Mouse (Mus musculus) liver, embryonic 13.5 days (tissue): ENCODE results near the gene Nhp2. TPM values are rescaled to one million over a fixed set of nuclear protein-coding genes. Genes with fewer than 3 reads are reported as not detected.

ENCODE experiments used
- ATAC-seq: fragments of 200-750 bp; cut with Nextera tagmentation; 2 replicates; pipeline ENCODE4 v1.8.0; 2017; ENCODE audit warnings: low read depth, mild to moderate bottlenecking, moderate number of reproducible peaks, moderate library complexity
- DNase-seq: peaks from one replicate; pipeline ENCODE4 v3.0.0; 2022
- H3K27ac ChIP-seq: fragments of 300-500 bp; sonication (generic); 2 replicates; pipeline ENCODE4 v1.5.1; 2015; ENCODE audit warnings: moderate library complexity, mild to moderate bottlenecking, inconsistent platforms
- H3K27me3 ChIP-seq: fragments of 300-500 bp; sonication (generic); 2 replicates; pipeline ENCODE4 v1.6.1; 2015; ENCODE audit warnings: mild to moderate bottlenecking, inconsistent platforms
- H3K36me3 ChIP-seq: fragments of 300-500 bp; sonication (generic); 2 replicates; pipeline ENCODE4 v1.6.1; 2015; ENCODE audit warnings: mild to moderate bottlenecking, inconsistent platforms
- H3K4me1 ChIP-seq: fragments of 300-500 bp; sonication (generic); replicated peaks from 2 replicates; pipeline ENCODE4 v1.6.1; 2015; ENCODE audit warnings: inconsistent platforms
- H3K4me2 ChIP-seq: fragments of 300-500 bp; sonication (generic); 2 replicates; pipeline ENCODE4 v1.6.1; 2015; ENCODE audit warnings: inconsistent platforms, mild to moderate bottlenecking, moderate library complexity
- H3K4me3 ChIP-seq: fragments of 300-500 bp; sonication (generic); replicated peaks from 2 replicates; pipeline ENCODE4 v1.5.1; 2015; ENCODE audit warnings: mild to moderate bottlenecking, inconsistent platforms
- H3K9ac ChIP-seq: fragments of 300-500 bp; sonication (generic); 2 replicates; pipeline ENCODE4 v1.6.1; 2015; ENCODE audit warnings: mild to moderate bottlenecking, inconsistent platforms
- H3K9me3 ChIP-seq: fragments of 300-500 bp; sonication (generic); replicated peaks from 2 replicates; pipeline ENCODE4 v1.6.1; 2016; ENCODE audit warnings: inconsistent platforms
- WGBS: fragments of 180-500 bp; shearing (Covaris S2); methylation state at CpG from one replicate; pipeline ENCODE4 v1.1.7; 2015; ENCODE audit not compliant: insufficient replicate concordance; 5-methylcytosine and 5-hydroxymethylcytosine counted together
- polyA plus RNA-seq: library from polyadenylated mRNA; unstranded; fragments of >200 nt; fragmentation: Nextera tagmentation; extraction: Ambion mirVana; gene quantifications from 2 replicates; pipeline ENCODE4 v1.2.1, GENCODE M21; 2015

The Nhp2 gene
- polyA plus RNA-seq, 1 experiment from 2014 or later: 203 TPM

DNA sequence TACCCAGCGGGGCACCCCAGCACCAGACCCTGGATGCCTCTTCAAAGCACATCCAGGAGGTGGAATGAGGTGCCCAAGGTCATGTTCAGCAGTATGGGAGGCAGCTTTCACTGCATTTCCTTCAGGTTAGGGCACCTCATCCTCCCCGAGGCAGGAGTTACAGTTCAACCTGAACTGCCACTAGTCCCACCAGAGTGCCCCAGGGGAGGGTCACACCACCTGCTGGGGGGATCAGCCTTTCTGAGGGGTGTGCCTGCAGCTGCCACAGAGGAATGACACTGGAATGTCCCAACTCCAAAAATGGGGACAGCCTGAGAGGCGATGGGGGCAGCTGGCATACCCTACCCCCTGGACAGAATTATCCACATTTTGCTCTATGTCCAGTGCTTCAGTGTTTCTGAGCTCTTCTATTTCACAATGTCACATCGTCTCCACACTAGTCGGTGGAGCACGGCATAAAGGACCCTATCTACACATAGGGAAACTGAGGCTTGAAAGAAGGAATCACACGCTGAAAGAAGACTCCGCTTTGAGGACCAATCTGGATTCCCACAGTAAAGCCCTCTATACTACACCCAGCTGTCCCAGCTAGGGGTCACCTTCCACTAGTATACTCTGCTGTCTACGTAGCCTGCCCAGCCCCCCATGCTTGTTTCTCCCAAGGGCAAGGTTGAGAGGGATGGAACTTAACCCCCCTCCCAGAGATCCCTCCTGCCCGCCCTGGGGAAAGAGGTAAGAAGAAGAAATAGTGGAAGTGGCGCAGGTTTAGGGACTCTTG is 29.8 kb downstream of the Nhp2 start:
- ATAC-seq (no peak), DNase-seq (no peak)
- Histone ChIP-seq H3K36me3 (0 out of 2 replicates have a peak, but pooled peaks cover 3% of the 10 kb centered on the region), H3K27ac (no peak overlapping the region), H3K4me2 (peak overlapping the region; percentile 81), H3K4me1 (peaks cover 35% of the 10 kb centered on the region), H3K27me3 (peaks cover 58% of the 10 kb centered on the region), H3K9ac (peak overlapping the region; percentile 68; the same call in 1 of the 2 replicates), H3K9me3 (no peaks in the 10 kb centered on the region), H3K4me3 (peak overlapping the region; percentile 66)
- 32% methylated on average over 11 of the region's 11 CpGs for WGBS

DNA sequence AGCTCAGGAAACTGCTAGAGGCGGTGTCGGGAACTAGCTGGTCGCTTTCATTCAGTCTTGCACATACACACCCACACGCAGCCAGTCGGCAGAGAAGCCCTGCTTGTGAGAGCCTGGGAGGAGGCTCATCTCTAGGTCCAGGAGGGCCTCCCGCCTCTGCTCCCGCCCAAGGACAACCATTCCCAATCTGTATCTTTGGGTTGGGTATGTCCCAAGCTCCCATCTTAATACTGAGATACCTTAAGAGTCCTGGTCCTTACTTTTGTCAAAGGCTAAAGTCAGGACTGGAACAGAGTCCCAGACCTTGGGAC is 30.3 kb downstream of the Nhp2 start:
- H3K4me3 ChIP-seq: peak overlapping the region; percentile 66
- no peak for DNase-seq
- 8% methylated on average over 7 of the region's 7 CpGs for WGBS
- no peak overlapping the region for H3K27ac ChIP-seq
- no peaks in the 10 kb centered on the region for H3K9me3 ChIP-seq
- H3K4me2 ChIP-seq: peak overlapping the region; percentile 81
- ATAC-seq: no peak
- 0 out of 2 replicates have a peak, but pooled peaks cover 2% of the 10 kb centered on the region for H3K36me3 ChIP-seq
- H3K9ac ChIP-seq: peak overlapping the region; percentile 68
- H3K4me1 ChIP-seq: peaks cover 35% of the 10 kb centered on the region
- peaks cover 58% of the 10 kb centered on the region for H3K27me3 ChIP-seq

DNA sequence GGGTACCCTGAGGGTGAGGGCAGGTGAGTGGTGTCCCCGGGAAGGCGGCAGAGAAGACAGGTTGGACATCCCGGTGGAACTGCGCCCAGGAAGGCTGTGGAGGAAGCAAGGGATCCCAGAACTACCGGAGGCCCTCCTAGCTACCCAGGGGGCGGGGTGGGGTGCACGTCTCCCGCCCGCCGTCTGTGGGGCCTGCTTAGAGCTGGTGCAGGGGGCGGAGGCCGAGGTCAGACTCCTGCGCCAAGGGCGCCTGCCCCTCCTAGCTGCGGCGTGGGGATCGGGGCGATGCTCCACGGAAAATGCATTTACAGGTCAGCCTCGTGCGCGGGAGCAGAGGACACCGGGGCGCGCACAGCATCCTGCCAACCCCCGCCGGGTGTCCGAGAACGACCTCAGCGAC is 30.7 kb downstream of the Nhp2 start:
- peaks cover 57% of the 10 kb centered on the region for H3K27me3 ChIP-seq
- ATAC-seq (peak; percentile 36), DNase-seq (no peak)
- WGBS: under 1% methylated on average over 30 of the region's 30 CpGs
- no peaks in the 10 kb centered on the region for H3K9me3 ChIP-seq
- peak overlapping the region; percentile 68 for H3K9ac ChIP-seq
- no peak overlapping the region for H3K27ac ChIP-seq
- H3K4me3 ChIP-seq: peak overlapping the region; percentile 66
- peaks cover 35% of the 10 kb centered on the region for H3K4me1 ChIP-seq
- peak overlapping the region; percentile 81 for H3K4me2 ChIP-seq
- no peaks in the 10 kb centered on the region for H3K36me3 ChIP-seq

DNA sequence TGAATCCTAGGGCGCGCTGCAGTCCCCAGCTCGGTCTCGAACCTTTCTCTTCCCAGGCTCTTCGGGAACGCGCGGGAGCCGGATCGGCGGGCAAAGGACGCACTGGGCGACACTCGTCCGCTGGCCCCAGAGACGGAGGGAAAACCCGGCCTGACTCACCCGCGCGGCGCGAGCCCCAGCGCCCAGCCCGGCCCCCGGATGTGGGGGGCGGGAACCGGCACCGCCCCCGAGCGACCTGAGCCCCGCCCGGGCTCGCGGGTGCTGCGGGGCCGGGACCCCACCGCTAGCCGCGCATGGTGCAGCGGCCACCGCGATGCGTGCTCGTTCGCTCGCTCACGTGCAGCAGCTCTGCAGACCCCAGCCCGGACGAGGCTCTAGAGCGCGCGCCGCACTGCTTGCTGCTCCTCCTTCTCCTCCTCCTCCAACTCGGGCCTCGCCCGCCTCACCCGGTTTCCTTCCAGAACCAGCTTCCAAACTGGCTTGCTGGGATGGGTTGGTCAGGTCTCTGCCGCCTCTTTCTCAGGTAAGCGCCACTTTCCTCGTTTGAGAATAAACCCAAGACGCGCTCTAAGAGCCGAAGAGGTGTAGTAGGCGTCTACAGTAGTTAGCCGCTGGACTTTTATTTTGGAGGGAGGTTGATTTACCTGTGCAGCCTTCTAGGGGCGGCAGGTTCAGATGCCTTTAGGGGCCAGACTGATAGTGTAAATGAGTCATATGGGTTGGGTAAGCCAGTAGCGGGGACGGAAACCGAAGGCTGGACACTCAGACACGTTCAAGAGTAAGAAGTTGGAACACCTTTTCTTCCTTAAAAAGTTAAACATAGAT is 31.4 kb downstream of the Nhp2 start, which contains the start of the genes N4bp3 and D930048N14Rik:
TSS of gene N4bp3 (minus strand) at position 152 of the 825 bp plus-strand sequence.
TSS of gene D930048N14Rik (plus strand) at position 264 of the 825 bp plus-strand sequence.
- H3K4me2 ChIP-seq: peak within 1 kb of the TSS; percentile 81
- no peaks in the 10 kb centered on the region for H3K36me3 ChIP-seq
- H3K4me3 ChIP-seq: peak within 1 kb of the TSS; percentile 66
- peak within 1 kb of the TSS; percentile 68 for H3K9ac ChIP-seq
- peaks cover 35% of the 10 kb centered on the region for H3K4me1 ChIP-seq
- no peak within 1 kb of the TSS for H3K27ac ChIP-seq
- WGBS: under 1% methylated on average over 70 of the region's 70 CpGs
- H3K27me3 ChIP-seq: peaks cover 54% of the 10 kb centered on the region
- H3K9me3 ChIP-seq: no peaks in the 10 kb centered on the region
- DNase-seq: peak; percentile 30
- ATAC-seq: peak; percentile 57

DNA sequence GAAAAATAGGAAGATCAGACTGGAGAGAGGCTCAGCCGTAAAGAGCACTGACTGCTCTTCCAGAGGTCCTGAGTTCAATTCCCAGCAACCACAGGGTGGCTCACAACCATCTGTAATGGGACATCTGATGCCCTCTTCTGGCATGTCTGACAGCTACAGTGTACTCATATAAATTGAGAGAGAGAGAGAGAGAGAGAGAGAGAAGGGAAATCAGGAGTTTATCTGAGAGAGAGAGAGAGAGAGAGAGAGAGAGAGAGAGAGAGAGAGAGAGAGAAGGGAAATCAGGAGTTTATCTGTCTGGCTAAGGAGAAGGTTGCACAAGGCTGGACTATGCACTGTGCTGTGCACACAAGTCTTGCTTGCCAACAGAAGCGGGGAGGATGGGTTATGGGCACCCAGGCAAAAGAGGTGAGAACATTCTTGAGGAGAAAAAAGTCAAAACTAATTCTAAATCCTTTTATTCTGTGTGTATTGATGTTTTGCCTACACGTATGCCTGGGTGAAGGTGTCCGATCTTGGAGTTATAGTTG is 33.4 kb downstream of the Nhp2 start:
- Histone ChIP-seq H3K4me3 (no peak overlapping the region), H3K27ac (no peak overlapping the region), H3K9ac (no peak overlapping the region), H3K4me2 (no peak overlapping the region), H3K36me3 (no peaks in the 10 kb centered on the region), H3K27me3 (peaks cover 52% of the 10 kb centered on the region), H3K4me1 (peaks cover 26% of the 10 kb centered on the region), H3K9me3 (no peaks in the 10 kb centered on the region)
- WGBS: 69% methylated on average over 4 of the region's 4 CpGs
- no peak for DNase-seq
- no peak for ATAC-seq

DNA sequence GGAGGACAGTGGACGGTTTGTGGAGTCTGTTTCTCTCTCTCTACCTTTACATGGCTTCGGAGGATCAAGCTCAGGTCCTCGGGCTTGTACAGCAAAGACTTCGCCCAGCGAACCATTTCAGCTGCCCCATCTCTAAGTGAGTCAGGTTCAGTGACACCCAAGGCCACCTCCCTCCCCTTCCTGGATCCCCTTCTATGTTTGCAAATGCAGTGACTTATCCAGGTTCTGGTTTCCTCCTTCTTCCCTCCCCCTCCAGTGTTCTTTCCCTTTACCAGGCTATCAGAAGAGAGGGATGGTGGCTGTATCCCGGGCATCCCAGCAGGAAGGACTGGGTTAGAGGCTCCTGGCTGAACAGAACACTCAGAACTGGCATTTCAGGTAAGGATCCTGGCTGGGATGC is 34.2 kb downstream of the Nhp2 start:
- Histone ChIP-seq H3K36me3 (no peaks in the 10 kb centered on the region), H3K4me2 (no peak overlapping the region), H3K9me3 (no peaks in the 10 kb centered on the region), H3K4me3 (no peak overlapping the region), H3K27ac (no peak overlapping the region), H3K9ac (no peak overlapping the region), H3K27me3 (peaks cover 45% of the 10 kb centered on the region), H3K4me1 (peaks cover 29% of the 10 kb centered on the region)
- 76% methylated on average over 6 of the region's 6 CpGs for WGBS
- ATAC-seq: no peak
- DNase-seq: no peak

DNA sequence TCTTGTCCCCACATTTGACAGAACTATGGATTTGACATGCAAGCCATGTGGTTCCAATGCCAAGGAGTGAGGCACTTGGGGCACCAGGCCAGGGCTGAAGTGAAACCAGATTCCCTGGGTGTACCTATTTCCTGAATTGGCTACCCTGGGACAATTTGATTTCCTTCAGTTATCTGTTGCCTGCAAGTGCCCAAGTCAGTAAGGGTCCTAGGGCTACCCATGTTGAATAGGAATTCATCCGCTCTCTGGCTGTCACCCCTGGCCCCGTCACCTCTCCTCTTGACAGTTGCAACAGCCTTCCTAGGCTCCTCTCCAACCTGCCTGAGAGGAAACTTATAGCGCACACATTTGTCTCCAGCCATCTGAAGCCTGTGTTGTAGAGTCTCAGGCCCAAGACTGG is 35.4 kb downstream of the Nhp2 start:
- Histone ChIP-seq H3K9me3 (no peaks in the 10 kb centered on the region), H3K4me3 (no peak overlapping the region), H3K36me3 (no peaks in the 10 kb centered on the region), H3K27me3 (peaks cover 34% of the 10 kb centered on the region), H3K4me1 (peaks cover 23% of the 10 kb centered on the region), H3K4me2 (no peak overlapping the region), H3K9ac (no peak overlapping the region), H3K27ac (no peak overlapping the region)
- DNase-seq (no peak), ATAC-seq (no peak)
- WGBS: 87% methylated on average over 3 of the region's 3 CpGs

DNA sequence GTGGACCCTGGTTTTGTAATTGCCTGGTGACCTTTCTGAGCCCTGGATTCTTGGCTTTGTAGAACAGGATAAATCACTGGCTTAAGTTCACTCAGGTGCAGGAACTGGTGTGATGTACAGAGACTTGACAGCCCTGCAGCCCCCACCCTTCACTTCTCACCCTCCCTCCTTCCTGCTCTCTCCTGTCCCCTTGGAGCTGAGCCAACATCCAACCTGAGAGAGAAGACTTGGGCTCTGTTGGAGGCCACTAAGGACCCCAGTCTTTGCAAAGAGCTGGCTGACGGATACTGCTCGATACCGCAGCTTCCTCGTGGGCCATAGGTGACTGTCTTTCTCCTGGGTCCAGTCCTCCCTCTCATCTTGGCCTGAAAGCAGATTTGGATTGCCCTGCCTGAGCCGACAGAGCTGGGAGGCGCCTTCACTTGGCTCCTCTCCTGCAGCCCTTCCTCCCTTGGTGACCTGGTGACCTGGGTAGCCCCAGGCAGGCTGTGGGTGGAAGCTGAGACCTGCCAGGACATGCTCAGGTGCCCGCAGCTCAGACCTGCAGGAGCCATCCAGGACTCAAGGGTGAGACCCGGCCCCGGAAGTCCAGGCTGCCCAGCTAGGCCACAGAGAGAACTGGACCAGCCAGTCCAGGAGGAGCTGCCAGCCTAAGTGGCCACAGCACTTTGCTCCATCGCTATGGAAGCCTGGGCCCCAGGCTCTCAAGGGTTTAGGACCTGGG is 37.4 kb downstream of the Nhp2 start:
- Histone ChIP-seq H3K27ac (no peak overlapping the region), H3K27me3 (peaks cover 13% of the 10 kb centered on the region), H3K4me1 (peaks cover 9% of the 10 kb centered on the region), H3K36me3 (no peaks in the 10 kb centered on the region), H3K9ac (no peak overlapping the region), H3K4me3 (no peak overlapping the region), H3K4me2 (no peak overlapping the region), H3K9me3 (no peaks in the 10 kb centered on the region)
- DNase-seq (no peak), ATAC-seq (no peak)
- 72% methylated on average over 10 of the region's 10 CpGs for WGBS

DNA sequence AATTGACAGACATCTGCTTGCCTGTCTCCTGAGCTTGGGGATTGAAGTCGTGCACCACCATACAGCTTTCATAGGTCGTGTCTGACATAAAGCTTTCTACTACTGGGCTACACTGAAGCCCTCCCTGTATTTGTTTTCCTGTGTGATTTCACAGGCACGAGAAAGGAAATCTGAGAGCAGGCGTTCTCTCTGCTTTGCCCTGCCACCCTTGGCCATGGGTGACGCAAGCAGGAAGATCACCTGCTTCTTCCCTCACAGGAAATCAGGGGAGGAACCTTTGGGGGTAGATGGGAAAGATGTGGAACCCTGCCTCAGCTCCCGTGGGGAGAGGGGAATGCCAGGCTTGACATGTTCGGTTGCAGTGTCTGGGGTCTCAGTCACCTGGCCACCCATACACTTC is 38.8 kb downstream of the Nhp2 start:
- H3K9me3 ChIP-seq: no peaks in the 10 kb centered on the region
- H3K36me3 ChIP-seq: no peaks in the 10 kb centered on the region
- no peak overlapping the region for H3K4me2 ChIP-seq
- 52% methylated on average over 7 of the region's 7 CpGs for WGBS
- H3K27ac ChIP-seq: no peak overlapping the region
- ATAC-seq (no peak), DNase-seq (no peak)
- no peak overlapping the region for H3K4me3 ChIP-seq
- H3K27me3 ChIP-seq: 0 out of 2 replicates have a peak, but pooled peaks cover 5% of the 10 kb centered on the region
- H3K4me1 ChIP-seq: peaks cover 9% of the 10 kb centered on the region
- no peak overlapping the region for H3K9ac ChIP-seq

DNA sequence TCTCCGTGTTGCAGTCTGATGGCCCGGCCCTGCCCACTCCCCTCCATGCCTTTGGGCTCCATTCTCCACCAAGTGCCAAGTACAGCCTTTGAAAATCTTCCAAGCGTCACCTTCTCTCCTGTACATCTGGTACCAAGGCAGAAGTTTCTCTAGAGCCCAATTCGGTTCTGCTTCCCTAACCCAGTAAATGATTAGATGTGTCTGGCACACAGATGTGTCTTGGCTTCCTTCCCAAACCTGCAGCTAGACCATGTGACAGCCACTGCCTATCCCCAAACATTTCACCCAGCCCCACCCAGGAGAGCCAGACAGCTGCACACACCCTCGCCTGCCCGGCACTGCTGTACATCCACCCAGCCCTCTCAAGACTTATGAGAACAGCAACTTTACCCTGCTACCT is 39.2 kb downstream of the Nhp2 start:
- peak; percentile 51; the same call in 1 of the 2 replicates for ATAC-seq
- no peak overlapping the region for H3K4me2 ChIP-seq

More for the DNA sequence above, 39.2 kb downstream of the Nhp2 start:
- Histone ChIP-seq H3K27ac (no peak overlapping the region), H3K27me3 (0 out of 2 replicates have a peak, but pooled peaks cover 3% of the 10 kb centered on the region), H3K4me1 (peaks cover 9% of the 10 kb centered on the region), H3K9me3 (no peaks in the 10 kb centered on the region), H3K4me3 (no peak overlapping the region), H3K36me3 (no peaks in the 10 kb centered on the region), H3K9ac (no peak overlapping the region)
- WGBS: 53% methylated on average over 6 of the region's 6 CpGs
- DNase-seq: no peak
